Mouse (Mus musculus) forebrain, embryonic 10.5 days (tissue): ENCODE measurements around the gene Catip. TPM values are rescaled to one million over a fixed set of nuclear protein-coding genes. Genes with fewer than 3 reads are reported as not detected.

ENCODE experiments used
- DNase-seq: peaks from one replicate; pipeline ENCODE4 v3.0.0-alpha.2; 2017; ENCODE audit warnings: low spot score; ENCODE audit errors: extremely low spot score
- H3K27ac ChIP-seq: fragments of 300-500 bp; sonication (generic); 2 replicates; pipeline ENCODE4 v1.5.1; 2016; ENCODE audit warnings: mild to moderate bottlenecking
- H3K27me3 ChIP-seq: fragments of 300-500 bp; sonication (generic); 2 replicates; pipeline ENCODE4 v1.6.1; 2016; ENCODE audit warnings: mild to moderate bottlenecking; ENCODE audit not compliant: poor library complexity, severe bottlenecking
- H3K36me3 ChIP-seq: fragments of 300-500 bp; sonication (generic); replicated peaks from 2 replicates; pipeline ENCODE4 v1.6.1; 2016; ENCODE audit warnings: mild to moderate bottlenecking, moderate library complexity
- H3K4me1 ChIP-seq: fragments of 300-500 bp; sonication (generic); 2 replicates; pipeline ENCODE4 v1.6.1; 2016
- H3K4me3 ChIP-seq: fragments of 300-500 bp; sonication (generic); 2 replicates; pipeline ENCODE4 v1.5.1; 2016; ENCODE audit warnings: mild to moderate bottlenecking, moderate library complexity
- H3K9me3 ChIP-seq: fragments of 300-500 bp; sonication (generic); 2 replicates; pipeline ENCODE4 v1.6.1; 2016; ENCODE audit warnings: mild to moderate bottlenecking, moderate library complexity
- WGBS: fragments of 180-500 bp; shearing (Covaris S2); methylation state at CpG from one replicate; pipeline ENCODE4 v1.1.7; 2016; 5-methylcytosine and 5-hydroxymethylcytosine counted together
- polyA plus RNA-seq: library from polyadenylated mRNA; unstranded; fragments of >200 nt; fragmentation: Nextera tagmentation; extraction: Ambion mirVana; gene quantifications from 2 replicates; pipeline ENCODE4 v1.2.1, GENCODE M21; 2016

Gene Catip
- polyA plus RNA-seq, 1 experiment from 2014 or later: 0.12 TPM

DNA sequence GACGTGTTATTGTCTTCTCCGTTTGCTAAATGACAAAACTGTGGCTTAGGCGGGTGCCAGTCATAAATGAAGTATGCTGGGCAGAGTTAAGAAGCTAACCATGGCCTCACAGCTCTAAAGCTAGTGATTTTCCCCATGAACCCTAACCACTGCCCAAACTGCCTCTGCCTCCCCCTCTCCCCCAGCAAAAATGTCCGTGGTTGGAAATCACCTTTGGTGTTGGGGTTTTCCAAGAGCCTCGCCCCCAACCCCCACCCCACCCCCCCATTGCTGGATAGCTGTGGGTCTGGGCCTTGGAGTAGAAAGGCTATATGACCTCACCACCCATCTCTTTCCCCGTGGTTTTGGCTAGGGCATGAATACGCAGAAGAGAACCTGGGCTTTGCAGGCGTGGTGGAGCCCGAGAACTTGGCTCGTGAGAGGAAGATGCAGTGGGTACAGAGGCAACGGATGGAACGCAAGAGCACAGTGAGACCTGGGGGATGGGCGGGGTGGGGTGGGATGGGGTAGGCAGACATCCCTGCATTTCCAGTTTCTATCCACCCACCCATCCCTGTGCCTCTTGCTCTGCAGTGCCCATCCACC, 10.6 kb upstream of the Catip start:
- H3K4me1 ChIP-seq: no peaks in the 10 kb centered on the region
- WGBS: 92% methylated on average over 13 of the region's 13 CpGs
- H3K36me3 ChIP-seq: peaks cover 58% of the 10 kb centered on the region
- no peak overlapping the region for H3K27ac ChIP-seq
- H3K4me3 ChIP-seq: no peak overlapping the region
- no peak for DNase-seq
- no peaks in the 10 kb centered on the region for H3K27me3 ChIP-seq
- H3K9me3 ChIP-seq: no peaks in the 10 kb centered on the region

DNA sequence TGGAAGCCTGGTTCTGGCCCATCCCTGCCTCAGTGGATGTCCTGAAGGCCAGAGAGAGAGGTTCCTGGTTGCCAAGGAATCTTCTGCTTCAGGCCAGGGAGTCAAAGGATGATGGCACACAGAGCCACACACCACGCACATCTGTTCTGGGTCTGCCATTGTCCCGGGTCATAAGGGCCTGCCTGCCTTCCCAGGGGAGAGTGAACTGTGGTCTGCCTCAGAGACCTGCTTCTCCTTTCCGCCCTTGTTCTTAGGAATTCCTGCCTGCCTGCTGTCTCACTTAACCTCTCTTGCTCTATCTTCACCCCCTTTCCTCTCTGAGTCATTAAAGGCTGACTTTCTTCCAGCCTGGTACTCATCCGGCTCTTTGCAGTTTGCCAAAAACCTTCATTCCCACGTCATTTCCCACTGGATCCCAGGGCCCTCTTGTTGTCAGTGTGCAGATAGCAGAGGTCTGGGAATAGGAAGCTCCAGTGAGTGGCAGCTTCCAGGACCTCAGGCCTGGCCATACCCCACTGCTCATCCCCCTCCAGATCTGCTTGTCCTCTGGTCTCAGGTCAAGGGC, 9.3 kb upstream of the Catip start:
- peaks cover 55% of the 10 kb centered on the region for H3K36me3 ChIP-seq
- no peaks in the 10 kb centered on the region for H3K9me3 ChIP-seq
- DNase-seq: no peak
- no peaks in the 10 kb centered on the region for H3K27me3 ChIP-seq
- no peak overlapping the region for H3K4me3 ChIP-seq
- 80% methylated on average over 5 of the region's 5 CpGs for WGBS
- H3K4me1 ChIP-seq: no peaks in the 10 kb centered on the region
- no peak overlapping the region for H3K27ac ChIP-seq

DNA sequence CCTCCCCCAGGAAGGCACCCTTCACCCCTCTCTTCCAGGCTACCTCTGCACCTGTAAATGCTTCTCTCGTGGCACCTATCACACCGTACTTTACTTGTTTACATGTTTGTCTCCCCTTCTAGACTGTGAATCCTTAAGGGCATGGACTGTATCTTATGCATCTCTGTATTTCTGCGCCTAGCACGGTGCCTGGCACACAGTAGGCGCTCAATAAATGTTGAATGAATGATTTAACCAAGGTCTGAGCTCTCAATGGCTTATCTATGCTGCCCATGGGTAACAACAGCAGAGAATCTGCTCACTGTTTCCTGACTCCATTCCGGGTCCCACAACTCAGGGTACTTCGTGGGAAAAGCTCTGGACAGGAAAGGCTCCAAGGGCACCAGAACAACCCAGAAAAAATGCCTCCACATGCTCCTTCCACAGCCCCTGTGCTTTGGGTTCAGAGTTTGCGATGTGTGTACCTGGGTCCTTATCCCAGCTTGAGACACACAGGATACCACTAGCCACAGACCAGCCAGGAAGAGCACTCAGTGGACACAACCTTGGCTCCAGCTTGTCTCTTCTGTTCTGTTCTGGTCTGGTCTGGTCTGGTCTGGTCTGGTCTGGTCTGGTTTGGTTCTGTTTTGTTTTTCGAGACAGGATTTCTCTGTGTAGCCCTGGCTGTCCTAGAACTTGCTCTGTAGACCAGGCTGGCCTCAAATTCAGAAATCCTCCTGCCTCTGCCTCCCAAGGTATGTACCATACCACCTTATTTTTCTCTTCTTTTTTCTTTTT, 8.3 kb upstream of the Catip start:
- Histone ChIP-seq H3K4me1 (no peaks in the 10 kb centered on the region), H3K9me3 (no peaks in the 10 kb centered on the region), H3K4me3 (no peak overlapping the region), H3K27ac (no peak overlapping the region), H3K36me3 (peaks cover 47% of the 10 kb centered on the region), H3K27me3 (no peaks in the 10 kb centered on the region)
- DNase-seq: no peak
- WGBS: 92% methylated on average over 9 of the region's 9 CpGs

DNA sequence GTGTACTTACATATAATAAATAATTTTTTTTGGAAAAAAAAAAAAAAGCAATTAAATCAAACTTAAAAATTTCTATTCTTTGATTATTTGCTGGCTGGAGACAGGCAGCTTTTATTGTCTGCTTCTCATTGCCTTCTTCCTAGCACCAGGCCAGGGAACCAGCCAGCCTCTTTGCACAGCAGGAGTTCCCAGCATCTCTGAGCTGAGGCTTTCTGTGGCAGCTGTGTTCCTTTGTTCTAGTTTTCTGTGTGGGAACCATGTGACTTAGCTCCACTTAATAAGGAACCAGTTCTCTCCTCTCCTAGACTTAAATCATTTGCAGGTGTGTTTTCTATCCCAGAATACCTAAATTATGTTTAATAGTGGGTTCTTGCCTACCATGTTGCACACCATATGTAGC, 4.4 kb upstream of the Catip start:
- Histone ChIP-seq H3K27ac (no peak overlapping the region), H3K4me1 (peaks cover 7% of the 10 kb centered on the region), H3K9me3 (no peaks in the 10 kb centered on the region), H3K4me3 (no peak overlapping the region), H3K27me3 (no peaks in the 10 kb centered on the region), H3K36me3 (peaks cover 12% of the 10 kb centered on the region)
- DNase-seq: no peak

DNA sequence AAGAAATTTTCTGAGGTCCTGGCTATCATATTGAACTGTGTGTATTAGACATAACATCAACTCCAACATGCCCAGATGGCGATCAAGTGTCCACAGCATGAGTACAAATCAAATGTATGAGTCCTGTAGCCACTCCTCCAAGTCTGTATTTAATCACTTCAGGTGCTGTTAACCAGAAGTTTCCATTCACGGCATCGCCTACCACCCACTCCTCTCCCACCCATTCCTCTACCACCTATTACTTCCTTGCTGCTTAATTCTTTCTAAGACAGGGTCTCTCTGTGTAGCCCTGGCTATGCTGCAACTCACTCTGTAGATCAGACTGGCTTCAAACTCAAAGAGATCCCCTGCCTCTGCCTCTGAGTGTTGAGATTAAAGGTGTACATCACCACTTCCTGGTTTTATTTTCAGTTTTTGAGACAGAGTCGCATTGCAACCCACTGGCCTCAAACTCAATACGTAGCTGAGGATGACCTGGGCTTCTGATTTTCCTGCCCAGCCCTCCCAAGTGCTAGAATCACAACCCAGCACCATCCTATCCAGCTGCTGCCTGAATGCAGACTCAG, 1.9 kb upstream of the Catip start:
- peaks cover 8% of the 10 kb centered on the region for H3K4me1 ChIP-seq
- H3K27me3 ChIP-seq: no peaks in the 10 kb centered on the region
- no peak overlapping the region for H3K4me3 ChIP-seq
- DNase-seq: no peak
- no peaks in the 10 kb centered on the region for H3K36me3 ChIP-seq
- no peak overlapping the region for H3K27ac ChIP-seq
- H3K9me3 ChIP-seq: no peaks in the 10 kb centered on the region
- WGBS: 90% methylated on average over 5 of the region's 5 CpGs

DNA sequence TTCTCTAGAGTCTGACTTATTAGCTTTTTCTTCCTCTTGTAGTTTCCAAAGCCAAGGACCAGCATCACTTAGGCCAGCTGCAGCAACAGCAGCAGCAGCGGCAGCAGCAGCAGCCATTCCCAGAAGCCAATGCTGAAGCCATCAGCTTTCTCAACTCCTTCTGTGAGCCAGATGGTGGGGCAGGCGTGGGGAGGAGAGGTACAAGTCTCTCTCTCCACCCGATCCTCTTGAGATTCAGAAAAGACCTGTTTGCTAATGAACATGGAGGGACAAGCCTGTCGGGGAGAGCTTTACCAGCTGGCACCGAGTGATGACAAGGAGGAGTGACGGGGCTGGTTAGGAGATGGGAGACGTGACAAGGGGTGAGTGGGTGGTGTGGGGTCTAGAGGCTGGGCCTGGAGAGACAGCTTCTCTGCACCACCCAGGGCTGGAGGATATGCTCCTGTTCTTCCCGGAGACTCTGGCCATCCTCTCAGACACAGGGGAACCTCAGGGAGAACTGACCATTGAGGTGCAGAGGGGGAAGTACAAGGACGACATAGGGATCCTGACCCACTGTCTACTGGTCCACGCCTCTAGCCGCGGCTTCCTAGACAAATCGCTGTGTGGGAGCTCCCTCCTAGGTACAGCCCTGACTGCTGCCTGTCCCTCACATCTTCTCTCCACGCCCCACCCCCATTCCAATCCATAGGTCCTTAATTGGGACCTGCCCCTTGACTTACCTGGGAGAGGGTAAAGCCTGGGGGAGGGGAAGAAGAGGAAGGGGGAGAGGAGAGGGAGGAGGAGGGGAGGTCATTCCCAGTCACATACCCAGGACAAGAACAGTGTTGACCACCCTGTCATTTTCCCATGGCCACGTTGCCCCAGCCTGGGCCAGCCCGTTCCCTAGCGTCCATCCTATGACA, 669 bp downstream of the Catip start:
- no peak overlapping the region; the same call in 1 of the 2 replicates for H3K27ac ChIP-seq
- H3K9me3 ChIP-seq: no peaks in the 10 kb centered on the region
- DNase-seq: no peak

DNA sequence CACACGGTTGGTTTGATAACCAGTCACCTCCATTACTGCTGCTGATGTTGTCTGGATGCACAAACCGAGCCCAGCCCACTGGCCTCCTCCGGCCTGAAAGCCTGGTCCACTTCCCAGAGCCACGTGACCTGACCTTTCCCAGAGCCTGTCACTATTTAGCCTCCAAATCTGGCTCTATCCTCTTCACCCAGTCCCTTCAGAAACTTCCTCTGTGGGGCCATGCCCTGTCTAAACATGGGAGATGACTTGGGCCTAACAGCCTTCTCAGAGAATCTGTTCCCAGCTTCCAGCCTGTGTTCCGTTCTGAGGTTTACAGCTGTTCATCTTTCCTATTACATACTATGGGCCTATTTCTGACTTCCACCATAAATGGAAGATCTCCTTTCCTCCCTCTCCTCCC, 1.5 kb downstream of the Catip start:
- Histone ChIP-seq H3K4me1 (peaks cover 20% of the 10 kb centered on the region), H3K27me3 (peaks cover 17% of the 10 kb centered on the region), H3K36me3 (no peaks in the 10 kb centered on the region), H3K9me3 (no peaks in the 10 kb centered on the region), H3K4me3 (no peak overlapping the region), H3K27ac (no peak overlapping the region)
- 76% methylated on average over 5 of the region's 5 CpGs for WGBS
- DNase-seq: no peak

More for the DNA sequence above, 669 bp downstream of the Catip start:
- Histone ChIP-seq H3K4me1 (peaks cover 11% of the 10 kb centered on the region), H3K4me3 (no peak overlapping the region), H3K27me3 (peaks cover 10% of the 10 kb centered on the region; the same call in 1 of the 2 replicates), H3K36me3 (no peaks in the 10 kb centered on the region)
- 74% methylated on average over 17 of the region's 17 CpGs for WGBS

DNA sequence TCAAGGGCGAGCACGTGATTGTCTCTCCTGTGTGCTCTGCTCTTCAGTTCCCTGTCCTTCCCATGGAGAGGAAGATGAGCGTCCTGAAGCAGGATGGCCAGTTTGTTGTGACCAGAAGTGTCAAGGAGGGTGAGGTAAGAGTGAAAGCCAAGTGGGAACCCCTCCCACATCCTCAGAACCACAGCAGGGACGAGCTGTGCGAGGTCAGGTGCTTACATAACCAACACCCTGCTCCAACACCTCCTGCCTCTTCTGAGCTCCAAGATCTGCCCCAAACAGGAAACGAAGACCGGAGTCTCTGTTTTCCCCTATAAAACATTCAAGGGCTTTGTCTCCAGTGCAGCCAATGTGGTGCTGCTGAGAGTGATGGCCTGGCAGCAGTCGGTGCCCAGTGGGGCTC, 2.4 kb downstream of the Catip start:
- no peak overlapping the region for H3K27ac ChIP-seq
- no peaks in the 10 kb centered on the region for H3K36me3 ChIP-seq
- DNase-seq: no peak
- peaks cover 21% of the 10 kb centered on the region for H3K4me1 ChIP-seq
- H3K27me3 ChIP-seq: peaks cover 25% of the 10 kb centered on the region
- no peak overlapping the region for H3K4me3 ChIP-seq
- H3K9me3 ChIP-seq: no peaks in the 10 kb centered on the region
- 86% methylated on average over 8 of the region's 8 CpGs for whole genome bisulfite sequencing

DNA sequence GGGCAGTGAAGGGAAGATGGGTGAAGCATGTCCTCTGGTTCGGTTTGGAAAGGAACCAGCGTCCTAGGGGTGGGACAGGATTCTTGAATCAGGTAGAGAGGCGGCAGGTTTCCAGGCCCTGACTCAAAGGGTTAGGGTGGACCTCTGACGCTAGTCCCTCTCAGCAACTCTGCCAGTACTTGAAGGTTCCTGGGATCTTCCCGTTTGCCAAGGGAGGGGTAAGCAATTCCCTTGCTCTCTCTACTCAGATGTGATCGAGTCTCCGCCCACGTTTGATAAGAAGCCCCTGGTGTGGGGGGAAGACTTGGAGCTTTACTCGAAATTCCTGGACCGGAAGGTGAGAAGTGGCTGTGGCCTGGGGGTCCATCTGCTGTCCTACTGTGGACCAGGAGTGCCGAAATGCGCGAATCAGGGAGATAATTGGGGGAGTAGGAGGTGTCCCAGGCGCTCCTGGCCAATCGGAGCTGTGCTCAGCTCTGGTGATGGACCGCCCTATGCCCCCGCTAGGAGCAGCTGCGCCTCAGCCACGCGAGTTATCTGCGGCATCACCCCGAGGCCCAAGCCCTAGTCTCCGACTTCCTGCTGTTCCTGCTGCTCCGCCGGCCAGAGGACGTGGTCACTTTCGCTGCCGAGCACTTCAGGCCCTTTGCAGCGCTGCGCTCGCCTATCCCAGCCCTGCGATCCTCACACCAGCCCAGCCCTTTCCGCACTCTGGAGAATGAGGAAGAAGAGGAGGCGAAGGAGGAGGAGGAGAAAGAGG, 6.2 kb downstream of the Catip start:
- Histone ChIP-seq H3K4me3 (peak overlapping the region; percentile 45), H3K27ac (peak overlapping the region; percentile 68), H3K36me3 (no peaks in the 10 kb centered on the region), H3K4me1 (peaks cover 13% of the 10 kb centered on the region), H3K9me3 (no peaks in the 10 kb centered on the region), H3K27me3 (peaks cover 26% of the 10 kb centered on the region)
- 21% methylated on average over 34 of the region's 34 CpGs for WGBS
- DNase-seq: peak; percentile 30

DNA sequence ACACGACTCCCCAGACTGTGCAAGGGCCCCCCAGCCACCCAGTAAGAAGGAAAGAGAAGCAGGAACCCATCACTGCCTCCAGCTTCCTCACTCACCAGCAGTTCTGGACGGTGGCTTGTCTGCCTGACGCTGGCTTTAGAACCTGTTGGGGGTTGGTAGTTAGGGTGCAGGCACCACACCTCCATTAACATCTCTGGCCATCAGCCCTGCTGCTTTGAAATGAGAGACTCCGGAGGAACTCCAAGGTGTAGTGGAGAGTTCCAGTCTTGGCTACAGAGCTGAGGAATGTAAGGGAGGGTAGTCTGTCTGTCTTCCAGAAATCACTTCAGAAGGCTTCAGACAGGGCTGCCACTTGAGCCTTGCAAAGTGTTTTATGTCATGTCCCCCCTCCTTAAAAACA, 8.1 kb downstream of the Catip start:
- H3K4me3 ChIP-seq: no peak overlapping the region
- no peaks in the 10 kb centered on the region for H3K36me3 ChIP-seq
- peaks cover 26% of the 10 kb centered on the region for H3K27me3 ChIP-seq
- no peaks in the 10 kb centered on the region for H3K9me3 ChIP-seq
- no peak overlapping the region for H3K27ac ChIP-seq
- WGBS: 49% methylated on average over 4 of the region's 4 CpGs
- peaks cover 14% of the 10 kb centered on the region for H3K4me1 ChIP-seq
- no peak for DNase-seq

DNA sequence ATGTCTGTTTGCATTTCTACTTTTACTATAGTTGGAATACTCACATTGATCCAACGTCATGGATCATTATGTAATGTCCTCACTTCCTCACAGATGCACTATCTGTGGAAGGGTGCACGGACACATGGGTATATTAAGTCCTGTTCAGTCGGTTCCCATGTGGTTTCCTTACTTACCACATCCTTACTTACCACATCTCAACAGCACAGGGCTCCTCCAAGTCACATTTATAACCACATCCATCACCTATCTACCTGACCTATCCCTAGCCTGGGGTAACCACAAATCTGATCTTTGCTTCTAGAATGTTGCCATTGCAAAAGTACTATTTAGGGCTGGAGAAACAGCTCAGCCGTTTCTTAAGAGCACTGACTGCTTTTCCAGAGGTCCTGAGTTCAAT, 11.5 kb downstream of the Catip start:
- H3K36me3 ChIP-seq: no peaks in the 10 kb centered on the region
- peaks cover 9% of the 10 kb centered on the region; the same call in 1 of the 2 replicates for H3K27me3 ChIP-seq
- 85% methylated on average over 4 of the region's 4 CpGs for WGBS
- H3K9me3 ChIP-seq: no peaks in the 10 kb centered on the region
- peaks cover 21% of the 10 kb centered on the region for H3K4me1 ChIP-seq
- no peak overlapping the region for H3K4me3 ChIP-seq
- H3K27ac ChIP-seq: no peak overlapping the region
- DNase-seq: no peak

DNA sequence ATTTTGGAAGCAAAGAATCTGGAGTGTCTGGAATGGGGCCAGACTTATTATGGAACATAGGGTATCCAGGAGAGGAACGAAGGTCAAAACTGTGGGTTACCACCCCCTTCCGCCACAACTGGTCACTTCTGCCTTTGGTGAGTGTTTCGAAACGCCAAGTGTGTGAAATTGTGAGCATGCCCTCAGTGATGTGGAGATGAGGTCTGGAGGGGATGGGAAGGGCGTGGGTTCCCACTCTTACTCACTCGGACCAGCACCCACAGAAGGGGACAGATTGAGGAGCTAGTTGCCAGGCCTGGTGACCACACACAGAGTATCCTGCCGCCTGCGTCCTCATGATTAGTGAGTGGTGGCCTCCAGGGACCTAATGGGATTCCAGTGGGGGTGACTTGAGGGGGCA, 13.1 kb downstream of the Catip start, which contains the start of gene Slc11a1:
Gene Slc11a1, plus strand, starts transcription at position 216 of the 400 bp plus-strand sequence.
- WGBS: 76% methylated on average over 8 of the region's 8 CpGs
- Histone ChIP-seq H3K36me3 (no peaks in the 10 kb centered on the region), H3K4me3 (no peak within 1 kb of the TSS), H3K27me3 (no peaks in the 10 kb centered on the region), H3K27ac (peak within 1 kb of the TSS; percentile 37; the same call in 1 of the 2 replicates), H3K4me1 (peaks cover 19% of the 10 kb centered on the region), H3K9me3 (no peaks in the 10 kb centered on the region)
- DNase-seq: no peak
